Mouse (Mus musculus) heart, embryonic 14.5 days (tissue): Measurements from ENCODE around the gene Krt36. TPM values are rescaled to one million over a fixed set of nuclear protein-coding genes. Genes with fewer than 3 reads are reported as not detected.

ENCODE experiments used
- ATAC-seq: fragments of 200-750 bp; cut with Nextera tagmentation; 2 replicates; pipeline ENCODE4 v1.8.0; 2017; ENCODE audit warnings: low read depth, moderate TSS enrichment; ENCODE audit not compliant: insufficient number of reproducible peaks, insufficient read depth, low FRiP score
- H3K27ac ChIP-seq, 2 experiments: fragments of 200-500 bp in 1 of 2; fragments of 300-500 bp in 1 of 2; sonication (generic) in 1 of 2; replicated peaks in 1 of 2; 2 replicates each; pipeline ENCODE4 v1.5.1; 2012 to 2014; ENCODE audit warnings: low read depth in 2 of 2, low read length in 2 of 2, control low read depth in 1 of 2, mild to moderate bottlenecking in 1 of 2, mixed read lengths in 1 of 2; ENCODE audit not compliant: control insufficient read depth in 1 of 2, insufficient read depth in 1 of 2
- H3K27me3 ChIP-seq: fragments of 300-500 bp; sonication (generic); 2 replicates; pipeline ENCODE4 v1.6.1; 2014; ENCODE audit warnings: mild to moderate bottlenecking, low read length, control low read depth; ENCODE audit not compliant: control insufficient read depth, insufficient read depth
- H3K36me3 ChIP-seq: fragments of 300-500 bp; sonication (generic); 2 replicates; pipeline ENCODE4 v1.6.1; 2014; ENCODE audit warnings: mild to moderate bottlenecking, control low read depth, low read length, mixed read lengths; ENCODE audit not compliant: control insufficient read depth, insufficient read depth
- H3K4me1 ChIP-seq, 2 experiments: fragments of 200-500 bp in 1 of 2; fragments of 300-500 bp in 1 of 2; sonication (generic) in 1 of 2; 2 replicates each; pipeline ENCODE4 v1.6.1; 2012 to 2014; ENCODE audit warnings: low read length in 2 of 2, control low read depth in 1 of 2, mixed read lengths in 1 of 2; ENCODE audit not compliant: control insufficient read depth in 2 of 2, insufficient read depth in 2 of 2
- H3K4me2 ChIP-seq: fragments of 300-500 bp; sonication (generic); 2 replicates; pipeline ENCODE4 v1.6.1; 2014; ENCODE audit warnings: mild to moderate bottlenecking, low read length
- H3K4me3 ChIP-seq, 2 experiments: fragments of 200-500 bp in 1 of 2; fragments of 300-500 bp in 1 of 2; sonication (generic) in 1 of 2; 2 replicates each; pipeline ENCODE4 v1.5.1; 2012 to 2014; ENCODE audit warnings: low read length in 2 of 2, mild to moderate bottlenecking in 2 of 2, control low read depth in 1 of 2, low read depth in 1 of 2, moderate library complexity in 1 of 2; ENCODE audit not compliant: control insufficient read depth in 1 of 2, insufficient read depth in 1 of 2
- H3K9ac ChIP-seq: fragments of 300-500 bp; sonication (generic); 2 replicates; pipeline ENCODE4 v1.6.1; 2014; ENCODE audit warnings: mild to moderate bottlenecking, low read length
- H3K9me3 ChIP-seq: fragments of 300-500 bp; sonication (generic); 2 replicates; pipeline ENCODE4 v1.6.1; 2016; ENCODE audit warnings: low read length, control low read depth; ENCODE audit not compliant: control insufficient read depth
- WGBS: fragments of 180-500 bp; shearing (Covaris S2); extraction: QIAGEN DNeasy Blood & Tissue Kit; methylation state at CpG from one replicate; pipeline ENCODE4 v1.1.7; 2014; 5-methylcytosine and 5-hydroxymethylcytosine counted together
- polyA plus RNA-seq: library from polyadenylated mRNA; unstranded; fragments of >200 nt; fragmentation: Nextera tagmentation; extraction: Ambion mirVana; gene quantifications from 2 replicates; pipeline ENCODE4 v1.2.1, GENCODE M21; 2014

Krt36 gene
- polyA plus RNA-seq = not detected in 2 replicates

DNA sequence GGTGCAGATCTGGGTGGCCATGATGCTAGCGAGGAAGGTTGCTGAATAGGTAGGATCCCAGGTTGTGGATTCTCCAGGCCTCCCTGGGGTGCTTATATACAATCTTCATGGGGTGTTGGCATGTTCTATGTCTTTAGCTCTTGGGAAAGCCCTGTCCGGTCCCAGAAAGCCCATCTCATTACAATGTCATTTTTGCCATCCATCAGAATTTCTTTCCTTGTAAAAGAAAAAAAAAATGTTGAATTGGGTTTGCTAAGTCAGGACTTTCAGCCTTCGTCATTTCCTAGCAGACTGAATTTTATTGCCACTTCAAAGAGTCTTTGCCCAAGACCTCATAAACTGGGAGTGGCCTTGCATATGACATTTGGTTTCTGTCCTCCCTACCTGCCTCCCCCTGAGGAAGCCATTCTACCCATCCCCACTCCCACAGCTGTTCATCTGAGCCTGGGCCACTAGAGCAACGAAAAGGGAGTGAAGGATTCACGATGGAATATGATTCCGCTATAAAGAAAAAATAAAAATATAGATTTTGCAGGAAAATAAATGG lies at the start of gene Krt36:
Gene Krt36 (minus strand): TSS at position 51 of the 547 bp plus-strand sequence.
- no peak for ATAC-seq
- WGBS = 86% methylated on average over 6 of the region's 6 CpGs
- Histone ChIP-seq H3K9me3 (no peaks in the 10 kb centered on the region), H3K27ac (no peak within 1 kb of the TSS), H3K4me1 (no peaks in the 10 kb centered on the region), H3K27me3 (no peaks in the 10 kb centered on the region), H3K36me3 (no peaks in the 10 kb centered on the region), H3K4me3 (no peak within 1 kb of the TSS), H3K9ac (no peak within 1 kb of the TSS), H3K4me2 (no peak within 1 kb of the TSS)

DNA sequence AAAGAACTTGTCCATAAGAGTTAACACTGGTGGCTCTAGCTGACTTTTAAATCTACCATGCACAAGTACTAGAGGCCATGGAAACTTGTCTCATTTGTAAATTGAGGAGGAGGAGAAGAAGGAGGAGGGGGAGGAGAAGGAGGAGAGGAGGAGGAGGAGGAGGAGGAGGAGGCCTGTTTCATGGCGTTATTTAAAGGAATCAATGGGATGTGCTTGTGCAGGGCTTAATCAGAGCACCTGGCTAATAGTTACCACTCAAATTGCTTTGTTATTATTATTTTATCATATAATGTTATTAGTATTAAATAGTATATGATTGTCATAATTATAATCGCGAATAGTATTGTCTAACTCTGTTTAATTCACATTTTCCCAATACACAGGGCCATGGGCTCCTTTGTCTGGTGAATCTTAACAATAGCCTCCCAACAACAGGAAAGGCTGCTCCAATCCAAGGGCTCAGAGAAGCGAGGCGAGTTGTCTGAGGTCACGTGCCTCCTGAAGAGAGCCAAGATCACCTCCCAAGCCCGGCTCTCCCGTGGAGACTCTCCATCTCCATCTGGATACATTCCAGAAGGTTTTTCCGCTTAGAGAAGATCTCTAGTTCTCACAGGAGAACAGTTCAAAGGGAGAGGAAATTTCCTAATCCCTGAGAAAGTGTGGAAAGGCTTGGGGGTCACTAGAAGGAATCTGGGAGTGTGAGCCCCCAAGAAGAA lies 43.3 kb upstream of the Krt36 start, which contains the start of gene Krt19:
Gene Krt19 (minus strand): TSS at position 51 of the 716 bp plus-strand sequence.
- no peak within 1 kb of the TSS for H3K9ac ChIP-seq
- no peak for ATAC-seq

DNA sequence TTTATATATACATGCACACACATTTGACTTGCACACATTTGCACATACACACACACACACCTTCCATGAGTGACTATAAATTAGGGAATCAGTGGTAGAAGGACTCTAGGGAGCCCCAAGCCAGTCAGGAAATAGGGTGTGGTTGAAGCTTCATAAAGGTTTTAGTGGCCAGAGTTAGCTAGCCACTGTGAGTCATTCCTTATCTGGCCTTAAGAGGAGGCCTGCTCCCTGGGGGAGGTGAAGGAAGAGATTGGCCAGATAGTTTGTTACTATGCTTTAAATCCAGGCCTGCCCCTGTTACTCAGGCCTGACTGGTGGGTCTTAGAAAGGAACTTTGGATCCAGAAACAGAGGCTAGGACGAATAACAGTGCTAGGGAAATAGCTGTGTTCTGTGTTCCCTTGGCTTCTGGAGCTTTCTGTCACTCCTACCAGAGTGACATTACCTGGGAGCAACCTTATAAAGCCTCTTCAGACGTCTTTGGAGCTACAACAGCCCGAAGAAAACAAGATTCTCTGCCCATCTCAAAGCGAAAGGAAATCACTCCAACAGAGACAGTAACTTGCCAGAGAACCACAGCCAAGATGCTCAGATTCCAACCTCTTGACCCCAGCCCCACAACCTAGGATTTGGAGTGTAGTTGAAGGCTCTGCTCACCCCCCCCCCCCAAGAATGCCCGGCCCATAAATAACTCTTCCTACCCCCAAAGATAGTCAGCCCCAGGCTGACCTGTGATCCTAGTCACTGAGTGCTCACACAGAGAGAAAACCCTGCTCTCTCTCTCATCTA lies 42.3 kb upstream of the Krt36 start:
- H3K27ac ChIP-seq = no peak overlapping the region
- no peak overlapping the region for H3K9ac ChIP-seq
- H3K4me3 ChIP-seq = no peak overlapping the region
- H3K36me3 ChIP-seq = no peaks in the 10 kb centered on the region
- ATAC-seq = no peak
- H3K4me1 ChIP-seq = peaks cover 16 to 22% of the 10 kb centered on the region in 2 experiments
- no peaks in the 10 kb centered on the region; the same call in 1 of the 2 replicates for H3K27me3 ChIP-seq
- H3K4me2 ChIP-seq = no peak overlapping the region
- 43% methylated on average over 5 of the region's 5 CpGs for WGBS
- H3K9me3 ChIP-seq = no peaks in the 10 kb centered on the region

More for the DNA sequence above, 43.3 kb upstream of the Krt36 start, which contains the start of gene Krt19:
- no peak within 1 kb of the TSS for H3K4me2 ChIP-seq
- peaks cover 16 to 26% of the 10 kb centered on the region in 2 experiments for H3K4me1 ChIP-seq
- WGBS = 44% methylated on average over 9 of the region's 9 CpGs
- H3K36me3 ChIP-seq = no peaks in the 10 kb centered on the region
- H3K9me3 ChIP-seq = no peaks in the 10 kb centered on the region
- H3K27me3 ChIP-seq = no peaks in the 10 kb centered on the region; the same call in 1 of the 2 replicates
- H3K4me3 ChIP-seq = no peak within 1 kb of the TSS
- no peak within 1 kb of the TSS for H3K27ac ChIP-seq

DNA sequence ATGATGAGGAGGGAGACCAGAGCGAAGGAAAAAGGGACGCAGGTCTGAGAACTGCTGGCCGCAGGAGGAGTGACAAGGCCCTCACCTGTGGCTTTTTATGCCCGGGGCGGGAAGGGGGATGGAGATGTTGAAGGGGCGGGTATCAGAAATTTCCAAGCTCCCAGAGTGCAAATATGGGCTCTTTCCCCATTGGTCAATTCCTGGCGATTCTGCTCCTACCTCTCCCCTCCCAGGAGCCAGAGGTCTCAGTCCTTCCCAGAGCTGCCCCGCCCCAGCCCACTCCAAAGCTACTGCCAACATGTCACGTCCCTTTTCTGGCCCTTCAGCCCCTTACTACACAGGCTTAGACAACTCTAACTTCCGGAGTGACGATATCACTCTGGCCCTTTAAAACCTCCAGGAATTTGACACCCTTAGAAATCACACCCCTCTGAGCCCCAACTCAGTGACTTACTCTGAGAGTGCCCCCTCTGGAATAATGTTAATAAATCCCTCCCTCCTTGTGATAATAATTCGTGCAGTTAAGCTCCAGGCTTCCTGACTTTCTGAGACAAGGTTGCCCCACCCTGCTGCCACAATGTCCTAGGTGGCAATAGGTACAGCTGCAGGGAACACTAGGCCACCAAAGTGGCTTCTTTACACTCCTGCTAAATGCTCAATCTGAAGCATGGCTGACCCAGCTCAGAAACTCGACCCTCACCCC lies 40.6 kb upstream of the Krt36 start:
- H3K4me2 ChIP-seq = peak overlapping the region; percentile 85
- 1% methylated on average over 13 of the region's 13 CpGs for WGBS
- H3K9me3 ChIP-seq = no peaks in the 10 kb centered on the region
- peak overlapping the region; percentile 42 to 67 for H3K4me3 ChIP-seq
- peak; percentile 25; the same call in 1 of the 2 replicates for ATAC-seq
- H3K4me1 ChIP-seq = peaks cover 16 to 22% of the 10 kb centered on the region in 2 experiments
- peak overlapping the region; percentile 30 to 44; a peak in 3 of 4 replicates for H3K27ac ChIP-seq
- H3K27me3 ChIP-seq = no peaks in the 10 kb centered on the region; the same call in 1 of the 2 replicates
- no peaks in the 10 kb centered on the region for H3K36me3 ChIP-seq
- H3K9ac ChIP-seq = peak overlapping the region; percentile 65

DNA sequence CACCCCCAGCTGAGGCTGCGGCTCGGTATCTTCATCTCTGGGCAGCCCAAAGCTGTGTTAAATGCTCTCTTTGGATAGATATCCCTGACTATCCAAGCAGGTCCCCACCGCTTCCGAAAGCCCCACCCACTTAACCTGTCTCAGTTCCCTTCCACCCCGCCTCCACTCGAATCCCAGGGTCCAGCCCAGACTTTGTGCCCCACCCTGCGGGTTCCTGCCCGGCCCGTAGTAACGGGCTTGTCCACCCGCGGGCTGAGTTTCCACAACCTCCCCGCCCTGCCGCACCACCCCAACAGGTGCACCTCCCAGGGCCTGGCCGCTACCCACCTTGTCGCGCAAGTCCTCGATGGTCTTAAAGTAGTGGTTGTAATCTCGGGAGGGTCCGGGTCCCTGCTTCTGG lies 39.7 kb upstream of the Krt36 start:
- Histone ChIP-seq H3K4me3 (peak overlapping the region; percentile 42 to 67), H3K4me1 (peaks cover 16 to 22% of the 10 kb centered on the region in 2 experiments), H3K9ac (peak overlapping the region; percentile 65), H3K4me2 (peak overlapping the region; percentile 85), H3K27ac (peak overlapping the region; percentile 32 to 38; a peak in 2 of 4 replicates), H3K36me3 (peaks cover 5% of the 10 kb centered on the region; the same call in 1 of the 2 replicates), H3K9me3 (no peaks in the 10 kb centered on the region), H3K27me3 (no peaks in the 10 kb centered on the region; the same call in 1 of the 2 replicates)
- 1% methylated on average over 20 of the region's 20 CpGs for WGBS
- ATAC-seq = no peak

DNA sequence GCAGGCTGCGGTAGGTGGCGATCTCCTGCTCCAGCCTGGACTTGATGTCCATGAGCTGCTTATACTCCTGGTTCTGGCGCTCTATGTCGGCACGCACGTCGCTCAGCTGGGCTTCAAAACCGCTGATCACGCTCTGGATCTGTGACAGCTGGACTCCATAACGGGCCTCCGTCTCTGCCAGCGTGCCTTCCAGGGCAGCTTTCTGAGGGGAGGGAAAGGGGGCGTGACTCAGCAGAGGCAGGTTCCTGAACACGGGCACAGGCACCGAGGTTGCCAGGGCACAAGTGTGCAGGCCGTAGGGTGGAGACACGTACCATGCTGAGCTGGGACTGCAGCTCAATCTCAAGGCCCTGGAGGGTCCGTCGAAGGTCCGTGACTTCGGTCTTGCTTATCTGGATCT lies 35.5 kb upstream of the Krt36 start:
- Histone ChIP-seq H3K9me3 (no peaks in the 10 kb centered on the region), H3K4me3 (no peak overlapping the region), H3K9ac (no peak overlapping the region), H3K27me3 (no peaks in the 10 kb centered on the region; the same call in 1 of the 2 replicates), H3K27ac (no peak overlapping the region), H3K4me2 (no peak overlapping the region), H3K4me1 (peaks cover 4 to 5% of the 10 kb centered on the region in 2 experiments; a peak in 1 of 4 replicates), H3K36me3 (peaks cover 5% of the 10 kb centered on the region; the same call in 1 of the 2 replicates)
- ATAC-seq = no peak
- 80% methylated on average over 21 of the region's 21 CpGs for WGBS

DNA sequence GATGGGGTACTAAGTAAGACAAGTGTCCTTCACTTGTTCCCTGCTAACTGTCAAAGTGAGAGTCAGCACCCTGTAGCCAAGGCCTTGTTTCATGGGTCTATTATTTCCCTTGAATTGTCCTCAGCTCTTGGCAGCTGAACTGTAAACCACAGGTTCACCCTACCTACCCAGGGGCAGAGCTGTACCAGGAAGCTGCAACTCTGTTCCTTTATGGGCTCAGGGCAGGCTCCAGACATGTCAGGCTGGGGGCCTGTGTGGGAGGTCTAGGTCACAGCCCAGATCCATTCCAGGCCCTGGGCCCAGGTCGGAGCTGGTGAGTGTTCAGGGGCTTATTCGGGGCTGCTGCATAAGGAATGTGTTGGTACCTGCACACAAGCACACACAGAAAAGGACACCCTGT lies 34.0 kb upstream of the Krt36 start:
- no peak for ATAC-seq
- WGBS = 40% methylated on average over 2 of the region's 2 CpGs
- no peaks in the 10 kb centered on the region for H3K9me3 ChIP-seq
- H3K27ac ChIP-seq = no peak overlapping the region
- peaks cover 5% of the 10 kb centered on the region; the same call in 1 of the 2 replicates for H3K36me3 ChIP-seq
- H3K9ac ChIP-seq = no peak overlapping the region
- H3K27me3 ChIP-seq = no peaks in the 10 kb centered on the region; the same call in 1 of the 2 replicates
- H3K4me1 ChIP-seq = no peaks in the 10 kb centered on the region; a peak in 1 of 4 replicates
- no peak overlapping the region for H3K4me2 ChIP-seq
- H3K4me3 ChIP-seq = no peak overlapping the region
